Mouse (Mus musculus) heart, postnatal 0 days (tissue): ENCODE data around the gene Slc25a10.

ENCODE experiments used
- CTCF ChIP-seq: IDR thresholded peaks from 2 replicates; pipeline ENCODE4 v1.5.1; 2016; ENCODE audit warnings: antibody characterized with exemption, control low read depth, low read depth
- EP300 ChIP-seq: IDR thresholded peaks from 2 replicates; pipeline ENCODE4 v1.6.1; 2016; ENCODE audit warnings: antibody characterized with exemption, low read depth

- no peak for TF ChIP-seq CTCF
- no peak for TF ChIP-seq EP300
Observed at GRCm38 (mm10) chr11:120535804-120536203, 44.2 kb downstream of the Slc25a10 start.
